Mouse (Mus musculus): Measurements from ENCODE around the gene Trf. TPM values are rescaled to one million over a fixed set of nuclear protein-coding genes. Genes with fewer than 3 reads are reported as not detected.
A peak's percentile ranks its signal among the peaks of the same experiment; 100 is the strongest.

Gene Trf
- total RNA-seq (2017) = 51.4 and 79.9 TPM in 2 replicates

GRCm38 (mm10) chr9:103230151-103230951 is at the start of gene Trf, which contains the start of gene Gm20425:
Trf (minus strand) TSS chr9:103230444.
Gm20425 (minus strand) TSS chr9:103230307.
- ATAC-seq (replicated peaks; ENCODE audit: low read depth, poor library complexity, severe bottlenecking) = peak; percentile 73

GRCm38 (mm10) chr9:103276876-103277275 is 46.6 kb upstream of the Trf start:
- ATAC-seq (replicated peaks; ENCODE audit: low read depth, poor library complexity, severe bottlenecking) = no peak

GRCm38 (mm10) chr9:103275676-103276075 is 45.4 kb upstream of the Trf start:
- ATAC-seq (replicated peaks; ENCODE audit: low read depth, poor library complexity, severe bottlenecking) = no peak

GRCm38 (mm10) chr9:103274819-103275218 is 44.6 kb upstream of the Trf start:
- no peak for ATAC-seq (replicated peaks; ENCODE audit: low read depth, poor library complexity, severe bottlenecking)

GRCm38 (mm10) chr9:103271104-103271503 is 40.9 kb upstream of the Trf start:
- ATAC-seq (replicated peaks; ENCODE audit: low read depth, poor library complexity, severe bottlenecking) = no peak

GRCm38 (mm10) chr9:103265778-103266177 is 35.5 kb upstream of the Trf start:
- ATAC-seq (replicated peaks; ENCODE audit: low read depth, poor library complexity, severe bottlenecking) = no peak

- no peak for ATAC-seq (replicated peaks; ENCODE audit: low read depth, poor library complexity, severe bottlenecking)
Observed at GRCm38 (mm10) chr9:103252906-103253305, 22.7 kb upstream of the Trf start.

- ATAC-seq (replicated peaks; ENCODE audit: low read depth, poor library complexity, severe bottlenecking) = no peak
Observed at GRCm38 (mm10) chr9:103248618-103249017, 18.4 kb upstream of the Trf start.

GRCm38 (mm10) chr9:103246526-103247168 is 16.4 kb upstream of the Trf start:
- no peak for ATAC-seq (replicated peaks; ENCODE audit: low read depth, poor library complexity, severe bottlenecking)

GRCm38 (mm10) chr9:103243640-103244039 is 13.4 kb upstream of the Trf start:
- ATAC-seq (replicated peaks; ENCODE audit: low read depth, poor library complexity, severe bottlenecking) = no peak

GRCm38 (mm10) chr9:103241206-103241605 is 11.0 kb upstream of the Trf start:
- ATAC-seq (replicated peaks; ENCODE audit: low read depth, poor library complexity, severe bottlenecking) = no peak

GRCm38 (mm10) chr9:103239471-103239870 is 9.2 kb upstream of the Trf start:
- no peak for ATAC-seq (replicated peaks; ENCODE audit: low read depth, poor library complexity, severe bottlenecking)

- no peak for ATAC-seq (replicated peaks; ENCODE audit: low read depth, poor library complexity, severe bottlenecking)
Observed at GRCm38 (mm10) chr9:103234565-103235165, 4.4 kb upstream of the Trf start.

GRCm38 (mm10) chr9:103234059-103234458 is 3.8 kb upstream of the Trf start:
- no peak for ATAC-seq (replicated peaks; ENCODE audit: low read depth, poor library complexity, severe bottlenecking)

- ATAC-seq (replicated peaks; ENCODE audit: low read depth, poor library complexity, severe bottlenecking) = no peak
Observed at GRCm38 (mm10) chr9:103233006-103233395, 2.8 kb upstream of the Trf start.

- ATAC-seq (replicated peaks; ENCODE audit: low read depth, poor library complexity, severe bottlenecking) = no peak
Observed at GRCm38 (mm10) chr9:103232232-103233005, 2.2 kb upstream of the Trf start.

- no peak for ATAC-seq (replicated peaks; ENCODE audit: low read depth, poor library complexity, severe bottlenecking)
Observed at GRCm38 (mm10) chr9:103229037-103229867, 992 bp downstream of the Trf start.

GRCm38 (mm10) chr9:103228370-103229003 is 1.8 kb downstream of the Trf start:
- no peak for ATAC-seq (replicated peaks; ENCODE audit: low read depth, poor library complexity, severe bottlenecking)

GRCm38 (mm10) chr9:103227760-103228159 is 2.5 kb downstream of the Trf start:
- no peak for ATAC-seq (replicated peaks; ENCODE audit: low read depth, poor library complexity, severe bottlenecking)
